Mouse (Mus musculus) CH12F3 (cell line): Measurements from ENCODE around the gene Wdr18.

Experiments used
- in situ Hi-C: fragments of 300-500 bp; cut with MboI; formaldehyde crosslinking; loops from 2 replicates; pipeline ENCODE4 v1.14.3; 2020; ENCODE audit warnings: low sequenced_read_pairs

Gene Wdr18

DNA sequence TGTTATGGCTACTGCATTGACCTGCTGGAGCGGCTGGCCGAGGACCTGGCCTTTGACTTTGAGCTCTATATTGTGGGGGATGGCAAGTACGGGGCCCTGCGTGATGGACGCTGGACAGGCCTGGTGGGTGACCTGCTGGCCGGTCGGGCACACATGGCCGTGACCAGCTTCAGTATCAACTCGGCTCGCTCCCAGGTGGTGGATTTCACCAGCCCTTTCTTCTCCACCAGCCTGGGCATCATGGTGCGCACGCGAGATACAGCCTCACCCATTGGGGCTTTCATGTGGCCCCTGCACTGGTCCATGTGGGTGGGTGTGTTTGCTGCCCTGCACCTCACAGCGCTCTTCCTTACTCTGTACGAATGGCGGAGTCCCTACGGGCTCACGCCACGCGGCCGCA lies 14.1 kb downstream of the Wdr18 start:
- in situ Hi-C loops = no loop called here

- in situ Hi-C loops = no loop called here
These were observed 14.7 kb downstream of the Wdr18 start for GRCm38 (mm10) chr10:79974668-79975067.

DNA sequence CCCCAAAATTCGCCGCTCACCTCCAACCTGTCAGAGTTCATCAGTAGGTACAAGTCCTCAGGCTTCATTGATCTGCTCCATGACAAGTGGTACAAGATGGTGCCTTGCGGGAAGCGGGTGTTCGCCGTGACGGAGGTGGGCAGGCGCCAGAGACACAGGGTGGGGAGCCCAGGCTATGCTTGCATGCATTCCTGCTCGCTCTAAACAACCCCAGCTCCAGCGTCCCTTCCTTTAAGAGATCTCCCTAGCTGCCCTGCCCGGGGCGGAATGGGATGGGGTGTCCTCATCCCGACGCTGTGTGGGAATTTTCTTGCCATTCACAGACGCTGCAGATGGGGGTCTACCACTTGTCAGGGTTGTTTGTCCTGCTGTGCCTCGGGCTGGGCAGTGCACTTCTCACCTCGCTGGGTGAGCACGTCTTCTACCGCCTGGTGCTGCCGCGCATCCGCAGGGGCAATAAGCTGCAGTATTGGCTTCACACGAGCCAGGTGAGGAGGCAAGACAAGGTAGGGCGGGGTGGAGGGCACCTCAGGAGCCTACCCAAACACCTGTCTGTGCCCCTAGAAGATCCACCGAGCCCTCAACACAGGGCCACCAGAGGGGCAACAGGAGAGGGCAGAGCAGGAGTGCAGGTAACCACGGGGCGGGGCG lies 16.2 kb downstream of the Wdr18 start:
- in situ Hi-C loops = no loop called here

GRCm38 (mm10) chr10:79976722-79977107 lies 16.8 kb downstream of the Wdr18 start:
- in situ Hi-C loops = no loop called here

DNA sequence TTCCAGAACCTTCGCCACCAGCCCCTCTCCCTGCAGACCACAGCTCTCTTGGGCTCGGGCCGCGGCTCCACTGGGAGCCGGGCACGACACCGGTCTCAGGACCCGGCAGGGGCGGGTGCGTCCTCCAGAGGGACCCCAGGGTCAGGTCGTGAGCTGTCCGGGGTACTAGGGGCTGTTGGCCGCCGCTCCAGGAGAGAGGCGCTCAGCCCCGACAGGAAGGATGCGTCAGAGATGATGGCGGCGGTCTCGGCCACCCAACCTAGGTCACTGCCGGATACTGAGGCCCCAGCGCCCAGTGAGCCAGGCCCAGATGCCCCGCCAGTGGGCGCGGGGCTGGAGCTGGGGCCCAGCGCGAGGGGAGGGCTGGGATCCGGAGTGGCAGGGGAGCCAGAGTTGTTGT lies 17.4 kb downstream of the Wdr18 start:
- in situ Hi-C loops = no loop called here

DNA sequence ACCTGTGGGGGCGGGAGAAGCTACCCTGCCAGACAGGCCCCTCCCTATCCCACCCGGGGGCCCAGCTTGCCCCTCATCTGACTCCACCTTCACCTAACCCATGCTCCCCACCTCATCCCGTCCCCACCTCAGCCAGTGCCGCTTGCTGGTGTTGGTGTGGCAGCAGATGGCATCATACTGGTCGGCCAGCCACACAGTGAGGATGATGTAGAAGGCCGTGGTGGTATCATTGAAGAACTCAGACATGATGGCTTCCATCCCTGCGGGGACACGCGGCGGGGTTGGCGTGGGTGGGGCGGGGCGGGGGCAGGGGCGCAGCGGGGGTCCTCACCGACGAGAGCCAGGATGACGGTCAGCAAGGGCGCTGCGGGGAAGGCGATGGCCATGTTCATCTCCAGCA lies 18.1 kb downstream of the Wdr18 start:
- in situ Hi-C loops = no loop called here

DNA sequence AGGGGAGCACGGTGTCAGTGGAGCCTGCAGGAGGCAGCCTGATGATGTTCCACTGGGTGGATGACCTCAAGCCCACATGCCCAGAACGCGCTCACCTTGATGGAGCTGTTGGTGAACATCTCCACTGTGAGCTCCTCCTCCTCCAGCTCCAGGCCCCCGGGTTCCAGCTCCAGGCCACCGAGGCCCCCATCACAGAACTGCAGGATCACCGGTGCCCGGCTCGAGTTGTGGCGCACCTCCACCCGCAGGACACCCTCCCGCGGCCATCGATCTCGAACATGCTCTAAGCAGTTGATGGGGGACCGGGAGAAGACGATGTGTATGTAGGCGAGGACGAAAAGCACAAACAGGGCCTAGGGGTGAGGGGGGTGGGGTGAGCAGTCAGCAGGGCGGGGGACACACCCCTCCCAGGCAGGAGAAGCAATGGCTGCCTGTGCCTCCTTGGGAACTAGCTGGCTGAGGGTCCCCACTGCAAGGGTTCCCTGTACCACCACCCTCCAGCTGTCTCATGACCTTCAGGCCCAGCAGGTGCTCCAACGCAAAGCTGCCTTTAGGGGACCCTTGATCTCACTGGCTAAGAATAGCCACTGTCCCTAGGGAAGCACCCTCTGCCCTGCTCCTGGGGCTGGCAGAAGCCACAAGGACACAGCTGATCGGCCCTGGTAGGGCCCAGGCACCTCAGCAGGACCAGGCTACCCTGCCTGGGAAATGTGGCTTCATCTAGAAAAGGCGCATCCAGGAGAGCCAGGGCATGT lies 19.6 kb downstream of the Wdr18 start:
- in situ Hi-C loops = loop anchor here (10.0 kb wide), 1 partner anchor 165 kb away; the partner anchor contains the start of genes Cbarp and Midn

DNA sequence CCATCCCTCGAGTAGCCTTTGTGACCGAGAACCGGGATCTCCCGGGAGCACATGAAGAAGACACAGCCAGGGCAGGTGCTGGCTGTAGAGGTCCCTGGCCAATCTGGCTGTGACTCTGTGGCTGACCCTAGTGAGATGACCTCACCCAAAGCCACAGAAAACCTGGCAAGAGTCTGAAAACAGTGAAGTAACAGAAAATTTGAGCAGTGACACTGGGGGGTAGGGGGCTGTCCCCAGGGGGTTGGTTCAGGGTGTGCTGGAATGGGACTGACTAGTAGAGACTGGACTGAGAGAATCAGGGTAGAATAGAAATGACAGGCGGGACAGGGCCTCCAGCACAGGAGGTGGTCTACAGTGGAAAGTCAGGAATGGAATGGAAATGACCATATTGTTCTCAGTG lies 23.3 kb downstream of the Wdr18 start:
- in situ Hi-C loops = loop anchor here (10.0 kb wide), 1 partner anchor 162 kb away; the partner anchor contains the start of genes Cbarp and Midn

DNA sequence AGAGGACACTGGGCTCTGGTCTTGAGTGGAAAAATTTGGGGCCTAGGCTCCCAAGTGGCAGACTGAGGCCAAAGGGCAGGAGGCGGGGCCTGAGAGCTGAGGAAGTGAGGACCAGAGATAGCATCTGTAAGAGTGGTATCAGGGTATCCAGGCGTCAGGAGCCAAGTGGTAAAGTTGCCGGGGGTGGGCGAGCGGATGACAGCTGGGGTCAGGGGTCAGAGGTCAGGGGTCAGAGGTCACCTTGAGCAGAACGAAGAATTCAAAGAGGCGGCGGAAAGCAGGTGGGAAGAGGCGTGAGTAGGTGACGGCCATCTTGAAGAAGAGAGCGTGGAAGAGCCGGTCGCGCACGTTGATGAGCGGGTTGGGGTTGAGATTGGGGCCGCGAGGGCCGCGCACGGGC lies 23.7 kb downstream of the Wdr18 start:
- in situ Hi-C loops = loop anchor here (10.0 kb wide), 1 partner anchor 161 kb away; the partner anchor contains the start of genes Cbarp and Midn

DNA sequence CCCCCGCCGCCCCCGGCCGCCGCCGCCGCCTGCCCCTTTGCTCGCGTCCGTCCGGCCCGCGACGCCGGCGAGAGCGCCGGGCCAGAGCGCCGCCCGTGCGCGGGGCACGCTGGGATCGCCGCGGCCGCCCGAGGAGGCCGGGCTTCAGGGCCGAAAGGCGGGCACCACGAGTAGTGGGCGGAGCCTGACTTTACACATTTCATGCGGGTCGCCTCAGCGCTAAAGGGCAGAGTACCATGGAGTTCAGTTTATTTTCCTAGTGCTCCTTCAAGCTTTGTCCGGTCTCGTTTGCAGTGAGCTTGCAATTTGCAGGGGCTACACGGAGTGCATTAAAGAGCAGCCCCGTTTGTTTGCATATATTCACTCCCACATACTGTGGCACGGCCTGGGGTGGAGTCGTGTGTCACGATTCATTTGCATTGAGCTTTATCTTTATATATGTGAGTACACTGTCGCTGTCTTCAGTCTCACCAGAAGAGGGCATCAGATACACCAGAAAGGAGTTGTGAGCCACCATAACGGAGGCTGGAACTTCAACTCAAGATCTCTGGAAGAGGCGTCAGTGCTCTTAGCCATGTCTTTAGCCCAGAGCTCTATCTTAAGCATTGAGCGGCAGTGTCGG lies 24.4 kb downstream of the Wdr18 start, which contains the start of gene Tmem259:
Tmem259 (minus strand) TSS at position 136 of the 622 bp plus-strand sequence.
- in situ Hi-C loops = loop anchor here (10.0 kb wide), 1 partner anchor 160 kb away; the partner anchor contains the start of genes Cbarp and Midn

- in situ Hi-C loops = loop anchor here (10.0 kb wide), 1 partner anchor 160 kb away; the partner anchor contains the start of genes Cbarp and Midn
These were observed 24.9 kb downstream of the Wdr18 start for GRCm38 (mm10) chr10:79984871-79985270.

GRCm38 (mm10) chr10:79985334-79986231 lies 25.6 kb downstream of the Wdr18 start:
- in situ Hi-C loops = loop anchor here (10.0 kb wide), 1 partner anchor 159 kb away; the partner anchor contains the start of genes Cbarp and Midn

DNA sequence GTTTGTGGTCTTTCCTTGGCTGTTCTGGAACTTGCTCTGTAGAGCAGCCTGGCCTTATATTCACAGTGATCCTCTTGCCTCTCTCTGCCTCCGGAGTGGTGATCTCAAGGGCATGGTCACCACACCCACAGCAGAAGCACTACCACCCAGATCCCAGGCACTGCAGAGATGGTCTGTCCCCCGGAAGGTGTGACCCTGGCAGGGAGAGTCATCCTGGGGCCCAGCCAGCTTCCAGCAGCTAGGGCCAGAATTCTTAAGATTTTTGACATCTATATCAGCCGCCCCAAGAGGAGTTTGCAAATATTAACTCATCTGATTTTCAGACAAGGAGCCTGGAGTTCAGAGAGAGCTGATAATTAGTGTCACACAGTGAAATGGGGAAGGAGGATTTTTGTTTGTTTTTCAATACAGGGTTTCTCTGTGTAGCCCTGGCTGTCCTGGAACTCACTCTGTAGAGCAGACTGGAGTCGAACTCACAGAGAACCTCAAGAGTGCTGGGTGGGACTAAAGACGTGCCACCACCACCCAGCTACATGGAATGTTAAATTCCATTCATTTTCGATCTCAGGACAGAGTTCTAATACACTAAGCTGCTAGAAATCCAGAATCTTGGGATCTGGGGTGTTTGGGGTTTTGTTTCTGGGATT lies 26.4 kb downstream of the Wdr18 start:
- in situ Hi-C loops = loop anchor here (10.0 kb wide), 1 partner anchor 158 kb away; the partner anchor contains the start of genes Cbarp and Midn

- in situ Hi-C loops = loop anchor here (10.0 kb wide), 1 partner anchor 158 kb away; the partner anchor contains the start of genes Cbarp and Midn
These were observed 27.0 kb downstream of the Wdr18 start for GRCm38 (mm10) chr10:79986963-79987362.

GRCm38 (mm10) chr10:79987771-79988505 lies 28.0 kb downstream of the Wdr18 start:
- in situ Hi-C loops = loop anchor here (10.0 kb wide), 1 partner anchor 157 kb away; the partner anchor contains the start of genes Cbarp and Midn

- in situ Hi-C loops = loop anchor here (10.0 kb wide), 1 partner anchor 156 kb away; the partner anchor contains the start of genes Cbarp and Midn
These were observed 28.7 kb downstream of the Wdr18 start, which contains the start of gene Cnn2 for GRCm38 (mm10) chr10:79988506-79989271. Gene Cnn2, plus strand, starts transcription at chr10:79988584.

DNA sequence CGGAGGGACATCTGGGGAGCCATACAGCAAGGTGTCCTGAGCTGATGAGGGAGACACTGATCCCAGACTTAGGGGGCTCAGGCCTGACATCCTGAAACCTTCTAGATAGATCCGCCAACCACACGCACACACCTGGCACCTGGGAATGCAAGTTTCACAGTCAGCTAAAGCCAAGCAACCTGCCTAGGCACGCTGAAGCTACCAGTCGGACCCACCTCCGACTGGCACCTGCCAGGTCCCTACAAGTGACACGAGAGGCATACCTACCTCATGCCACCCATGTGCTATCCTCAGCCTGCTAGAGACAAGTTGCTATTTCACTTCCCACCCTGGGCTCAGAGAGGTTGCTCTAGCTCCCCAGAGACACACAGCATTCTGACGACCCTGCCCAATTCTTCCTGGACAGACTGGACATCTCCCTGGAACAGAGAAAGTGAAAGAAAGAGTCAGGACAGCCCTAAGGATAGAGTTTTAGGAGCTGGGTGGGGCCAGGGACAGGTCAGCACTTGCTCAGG lies 29.4 kb downstream of the Wdr18 start:
- in situ Hi-C loops = loop anchor here (10.0 kb wide), 1 partner anchor 155 kb away; the partner anchor contains the start of genes Cbarp and Midn

GRCm38 (mm10) chr10:79989870-79990269 lies 29.9 kb downstream of the Wdr18 start:
- in situ Hi-C loops = loop anchor here (10.0 kb wide), 1 partner anchor 155 kb away; the partner anchor contains the start of genes Cbarp and Midn
